Mouse (Mus musculus): ENCODE data around the gene Arhgef6.

Gene Arhgef6

GRCm38 (mm10) chrX:57338371-57339211 lies at the start of gene Arhgef6:
Arhgef6 (minus strand) TSS chrX:57338729.
- DNase-seq (ENCODE audit: low spot score), result no peak

- no peak for DNase-seq (ENCODE audit: low spot score)
Observed at GRCm38 (mm10) chrX:57380915-57381314, 42.4 kb upstream of the Arhgef6 start.

- no peak for DNase-seq (ENCODE audit: low spot score)
Observed at GRCm38 (mm10) chrX:57378579-57378978, 40.0 kb upstream of the Arhgef6 start.

- DNase-seq (ENCODE audit: low spot score), result no peak
Observed at GRCm38 (mm10) chrX:57377096-57377495, 38.6 kb upstream of the Arhgef6 start.

GRCm38 (mm10) chrX:57374029-57374428 lies 35.5 kb upstream of the Arhgef6 start:
- DNase-seq (ENCODE audit: low spot score), result no peak

- no peak for DNase-seq (ENCODE audit: low spot score)
Observed at GRCm38 (mm10) chrX:57373543-57373942, 35.0 kb upstream of the Arhgef6 start.

GRCm38 (mm10) chrX:57372965-57373364 lies 34.4 kb upstream of the Arhgef6 start:
- no peak for DNase-seq (ENCODE audit: low spot score)

GRCm38 (mm10) chrX:57364891-57365569 lies 26.5 kb upstream of the Arhgef6 start:
- peak; percentile 4 for DNase-seq (ENCODE audit: low spot score)

GRCm38 (mm10) chrX:57359316-57359715 lies 20.8 kb upstream of the Arhgef6 start:
- DNase-seq (ENCODE audit: low spot score), result no peak

GRCm38 (mm10) chrX:57339220-57339619 lies 691 bp upstream of the Arhgef6 start:
- no peak for DNase-seq (ENCODE audit: low spot score)

GRCm38 (mm10) chrX:57337582-57337981 lies 947 bp downstream of the Arhgef6 start:
- no peak for DNase-seq (ENCODE audit: low spot score)

GRCm38 (mm10) chrX:57336958-57337357 lies 1.6 kb downstream of the Arhgef6 start:
- no peak for DNase-seq (ENCODE audit: low spot score)

- no peak for DNase-seq (ENCODE audit: low spot score)
Observed at GRCm38 (mm10) chrX:57335313-57335712, 3.2 kb downstream of the Arhgef6 start.

GRCm38 (mm10) chrX:57327668-57328338 lies 10.7 kb downstream of the Arhgef6 start:
- no peak for DNase-seq (ENCODE audit: low spot score)

- DNase-seq (ENCODE audit: low spot score), result peak; percentile 21
Observed at GRCm38 (mm10) chrX:57326487-57327221, 11.9 kb downstream of the Arhgef6 start.

- peak; percentile 9 for DNase-seq (ENCODE audit: low spot score)
Observed at GRCm38 (mm10) chrX:57325861-57326461, 12.6 kb downstream of the Arhgef6 start.

GRCm38 (mm10) chrX:57324891-57325290 lies 13.6 kb downstream of the Arhgef6 start:
- DNase-seq (ENCODE audit: low spot score), result no peak

GRCm38 (mm10) chrX:57312066-57312465 lies 26.5 kb downstream of the Arhgef6 start:
- DNase-seq (ENCODE audit: low spot score), result no peak

GRCm38 (mm10) chrX:57309993-57310392 lies 28.5 kb downstream of the Arhgef6 start:
- DNase-seq (ENCODE audit: low spot score), result no peak

- DNase-seq (ENCODE audit: low spot score), result no peak
Observed at GRCm38 (mm10) chrX:57306747-57307146, 31.8 kb downstream of the Arhgef6 start.

- DNase-seq (ENCODE audit: low spot score), result no peak
Observed at GRCm38 (mm10) chrX:57304784-57305287, 33.7 kb downstream of the Arhgef6 start.

Measured in embryo, embryonic 10 days (tissue).